Mouse (Mus musculus): ENCODE data around the gene Ksr1. TPM values are rescaled to one million over a fixed set of nuclear protein-coding genes. Genes with fewer than 3 reads are reported as not detected.

Ksr1 gene
- polyA plus RNA-seq, 1 experiment, result 21.9 TPM

DNA sequence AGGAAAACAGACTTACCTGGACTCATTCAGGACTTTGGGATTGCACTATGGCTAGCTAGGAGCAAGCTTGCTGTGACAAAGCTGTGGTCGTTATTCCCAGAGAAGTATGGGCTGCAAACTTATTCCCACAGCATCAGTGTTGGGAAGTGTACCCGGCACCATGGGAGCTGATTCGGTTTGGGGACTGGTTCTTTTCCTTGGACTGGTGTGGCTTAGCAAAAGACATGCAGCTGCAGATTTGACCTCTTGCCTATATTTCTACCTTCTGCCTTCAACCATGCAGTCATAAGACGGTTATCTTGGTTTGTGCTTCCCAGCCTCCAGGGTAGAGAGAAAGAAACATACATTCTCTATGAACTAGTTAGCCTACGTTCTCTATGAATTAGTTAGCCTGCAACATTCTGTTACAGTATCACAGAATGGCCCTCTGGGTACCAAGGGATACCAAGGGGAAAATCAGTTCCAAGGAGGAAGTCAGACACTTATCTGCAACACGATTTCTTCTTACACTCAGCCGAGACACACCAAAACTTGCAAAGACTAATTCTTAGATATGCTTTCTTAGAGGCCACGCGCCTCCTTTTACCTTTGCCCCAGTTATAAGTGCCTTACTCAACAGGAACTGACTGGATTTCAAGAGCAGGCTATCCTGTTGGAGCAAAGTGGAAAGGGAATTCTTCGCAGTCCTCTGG, 159.8 kb downstream of the Ksr1 start:
- 78% methylated on average over 10 of the region's 10 CpGs for WGBS
- DNase-seq, result no peak
- no peak for TF ChIP-seq POLR2A (IDR thresholded peaks at IDR 0.05; ENCODE audit: borderline replicate concordance, extremely low read depth, low read depth, low read length)
- TF ChIP-seq CTCF (IDR thresholded peaks at IDR 0.05; ENCODE audit: insufficient read depth, low read length), result no peak
- peaks cover 14% of the 10 kb centered on the region for H3K4me1 ChIP-seq (ENCODE audit: control insufficient read depth, insufficient read depth, low read length)
- no peak overlapping the region for H3K4me3 ChIP-seq (replicated peaks; ENCODE audit: extremely low read depth, low read depth, low read length)

DNA sequence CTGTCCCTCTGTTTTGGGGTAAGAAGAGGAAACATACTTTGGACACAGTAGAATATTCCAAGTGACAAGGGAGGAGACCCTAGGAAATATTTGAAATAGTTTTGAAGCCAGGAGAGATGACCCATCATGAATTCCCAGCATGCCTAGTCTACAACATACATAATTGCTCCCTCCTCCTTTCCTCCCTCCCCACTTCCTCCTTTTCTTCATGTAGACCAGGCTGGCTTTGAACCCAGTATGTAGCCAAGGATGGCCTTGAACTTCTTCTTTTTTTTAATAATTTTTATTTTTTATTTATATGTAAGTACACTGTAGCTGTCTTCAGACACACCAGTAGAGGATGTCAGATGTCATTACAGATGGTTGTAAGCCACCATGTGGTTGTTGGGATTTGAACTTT, 160.7 kb downstream of the Ksr1 start:
- Histone ChIP-seq H3K4me1 (ENCODE audit: control insufficient read depth, insufficient read depth, low read length) (peaks cover 17% of the 10 kb centered on the region), H3K4me3 (replicated peaks; ENCODE audit: extremely low read depth, low read depth, low read length) (no peak overlapping the region)
- TF ChIP-seq CTCF (IDR thresholded peaks at IDR 0.05; ENCODE audit: insufficient read depth, low read length), result no peak
- TF ChIP-seq POLR2A (IDR thresholded peaks at IDR 0.05; ENCODE audit: borderline replicate concordance, extremely low read depth, low read depth, low read length), result no peak
- DNase-seq, result no peak

- peak within 1 kb of the TSS; percentile 79 for H3K4me3 ChIP-seq (replicated peaks; ENCODE audit: extremely low read depth, low read depth, low read length)
- 5% methylated on average over 10 of the region's 10 CpGs for WGBS
- peak; percentile 70 for DNase-seq
- peak; percentile 93 for TF ChIP-seq POLR2A (IDR thresholded peaks at IDR 0.05; ENCODE audit: borderline replicate concordance, extremely low read depth, low read depth, low read length)
- TF ChIP-seq CTCF (IDR thresholded peaks at IDR 0.05; ENCODE audit: insufficient read depth, low read length), result no peak
- peaks cover 19% of the 10 kb centered on the region for H3K4me1 ChIP-seq (ENCODE audit: control insufficient read depth, insufficient read depth, low read length)
These were observed 161.6 kb downstream of the Ksr1 start, which contains the start of gene Lgals9 for GRCm38 (mm10) chr11:78984483-78985177. TSS of gene Lgals9 (minus strand) at chr11:78984946.

GRCm38 (mm10) chr11:78983539-78983938, 162.7 kb downstream of the Ksr1 start:
- 52% methylated on average over 7 of the region's 7 CpGs for WGBS
- DNase-seq, result no peak
- TF ChIP-seq CTCF (IDR thresholded peaks at IDR 0.05; ENCODE audit: insufficient read depth, low read length) (no peak), POLR2A (IDR thresholded peaks at IDR 0.05; ENCODE audit: borderline replicate concordance, extremely low read depth, low read depth, low read length) (no peak)
- peaks cover 19% of the 10 kb centered on the region for H3K4me1 ChIP-seq (ENCODE audit: control insufficient read depth, insufficient read depth, low read length)
- peak overlapping the region; percentile 51 for H3K4me3 ChIP-seq (replicated peaks; ENCODE audit: extremely low read depth, low read depth, low read length)

GRCm38 (mm10) chr11:78982513-78983291, 163.5 kb downstream of the Ksr1 start:
- 44% methylated on average over 12 of the region's 12 CpGs for WGBS
- H3K4me3 ChIP-seq (replicated peaks; ENCODE audit: extremely low read depth, low read depth, low read length), result peak overlapping the region; percentile 47
- DNase-seq, result no peak
- peaks cover 19% of the 10 kb centered on the region for H3K4me1 ChIP-seq (ENCODE audit: control insufficient read depth, insufficient read depth, low read length)
- no peak for TF ChIP-seq CTCF (IDR thresholded peaks at IDR 0.05; ENCODE audit: insufficient read depth, low read length)

GRCm38 (mm10) chr11:78982042-78982441, 164.2 kb downstream of the Ksr1 start:
- TF ChIP-seq POLR2A (IDR thresholded peaks at IDR 0.05; ENCODE audit: borderline replicate concordance, extremely low read depth, low read depth, low read length) (no peak), CTCF (IDR thresholded peaks at IDR 0.05; ENCODE audit: insufficient read depth, low read length) (no peak)
- Histone ChIP-seq H3K4me3 (replicated peaks; ENCODE audit: extremely low read depth, low read depth, low read length) (no peak overlapping the region), H3K4me1 (ENCODE audit: control insufficient read depth, insufficient read depth, low read length) (peaks cover 19% of the 10 kb centered on the region)
- 54% methylated on average over 2 of the region's 2 CpGs for WGBS
- no peak for DNase-seq

DNA sequence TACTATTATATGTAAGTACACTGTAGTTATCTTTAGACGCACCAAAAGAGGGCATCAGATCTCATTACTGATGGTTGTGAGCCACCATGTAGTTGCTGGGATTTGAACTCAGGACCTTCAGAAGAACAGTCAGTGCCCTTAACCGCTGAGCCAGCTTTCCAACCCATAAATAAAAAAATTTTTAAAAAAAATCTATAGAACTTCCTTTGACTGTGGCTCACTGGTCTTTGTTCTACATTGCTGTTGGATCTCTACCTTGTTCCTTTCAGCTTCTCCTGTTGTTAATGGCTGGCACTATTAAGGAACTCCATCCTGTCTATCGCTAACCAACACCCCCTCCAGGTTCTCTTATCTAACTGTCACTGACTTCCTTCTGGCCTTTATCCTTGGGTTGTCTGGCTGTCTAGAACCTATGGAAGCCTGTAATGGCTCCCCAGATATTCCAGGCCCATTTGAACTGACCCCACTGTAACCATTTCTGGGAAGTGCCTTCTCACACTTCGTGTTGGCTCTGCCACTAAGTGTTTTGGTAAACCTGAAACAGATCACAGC, 166.0 kb downstream of the Ksr1 start:
- H3K4me1 ChIP-seq (ENCODE audit: control insufficient read depth, insufficient read depth, low read length), result peaks cover 19% of the 10 kb centered on the region
- TF ChIP-seq POLR2A (IDR thresholded peaks at IDR 0.05; ENCODE audit: borderline replicate concordance, extremely low read depth, low read depth, low read length), result no peak
- no peak for TF ChIP-seq CTCF (IDR thresholded peaks at IDR 0.05; ENCODE audit: insufficient read depth, low read length)
- DNase-seq, result no peak
- 61% methylated on average over 4 of the region's 4 CpGs for WGBS
- no peak overlapping the region for H3K4me3 ChIP-seq (replicated peaks; ENCODE audit: extremely low read depth, low read depth, low read length)

DNA sequence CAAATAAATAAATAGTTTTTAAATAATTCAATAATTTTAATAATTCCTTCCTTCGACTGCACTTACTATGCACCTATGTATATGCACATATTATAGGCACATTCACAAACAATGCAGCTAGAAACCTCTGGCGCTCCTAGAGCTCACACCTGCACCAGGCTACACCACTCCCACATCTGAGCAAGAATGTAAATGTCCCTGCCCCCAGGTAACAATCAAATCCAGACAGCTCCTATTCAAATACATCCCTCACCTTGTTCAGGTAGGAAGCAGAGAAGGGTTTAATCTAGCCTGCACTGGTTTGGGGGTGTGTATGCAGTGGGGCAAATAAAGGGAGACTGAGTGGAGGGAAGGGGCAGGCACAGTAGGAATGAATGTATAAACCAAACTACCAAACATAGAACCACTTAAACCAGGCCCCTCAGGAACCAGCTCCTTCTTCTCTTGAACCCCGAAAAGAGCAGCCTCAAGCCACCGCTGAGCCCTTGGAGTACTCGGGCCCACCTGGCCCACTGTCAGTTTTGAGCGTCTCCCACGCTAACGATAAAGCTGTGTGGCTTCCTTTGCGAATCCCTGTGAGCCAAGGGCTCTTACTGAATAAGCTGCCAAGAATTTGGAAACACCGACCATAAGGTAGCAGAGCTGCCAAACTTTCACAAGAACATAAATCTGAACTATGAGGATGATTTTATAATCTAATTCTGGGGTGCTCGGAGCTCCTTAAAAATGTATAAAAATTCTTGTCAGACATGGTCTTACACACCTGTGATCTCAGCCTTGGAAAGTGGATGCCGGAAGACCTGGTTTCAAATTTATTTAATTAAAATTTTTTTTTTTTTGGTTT, 167.8 kb downstream of the Ksr1 start:
- 76% methylated on average over 12 of the region's 12 CpGs for WGBS
- peaks cover 18% of the 10 kb centered on the region for H3K4me1 ChIP-seq (ENCODE audit: control insufficient read depth, insufficient read depth, low read length)
- TF ChIP-seq POLR2A (IDR thresholded peaks at IDR 0.05; ENCODE audit: borderline replicate concordance, extremely low read depth, low read depth, low read length), result no peak
- no peak for TF ChIP-seq CTCF (IDR thresholded peaks at IDR 0.05; ENCODE audit: insufficient read depth, low read length)

More for the DNA sequence above, 167.8 kb downstream of the Ksr1 start:
- H3K4me3 ChIP-seq (replicated peaks; ENCODE audit: extremely low read depth, low read depth, low read length), result no peak overlapping the region
- DNase-seq, result no peak

All from lung, adult 2 months (tissue).